Mouse (Mus musculus) small intestine, adult 2 months (tissue): Measurements from ENCODE around the gene Rhpn2. TPM values are rescaled to one million over a fixed set of nuclear protein-coding genes. Genes with fewer than 3 reads are reported as not detected.

Source experiments
- H3K27ac ChIP-seq: fragments of 200-500 bp; 2 replicates; pipeline ENCODE4 v1.5.1; 2012; ENCODE audit warnings: low read depth, low read length, control low read depth, inconsistent platforms; ENCODE audit not compliant: insufficient read depth
- H3K27me3 ChIP-seq: fragments of 200-500 bp; 2 replicates; pipeline ENCODE4 v1.6.1; 2012; ENCODE audit warnings: mild to moderate bottlenecking, moderate library complexity, low read length, inconsistent platforms; ENCODE audit not compliant: control insufficient read depth, insufficient read depth
- H3K36me3 ChIP-seq: fragments of 200-500 bp; 2 replicates; pipeline ENCODE4 v1.6.1; 2012; ENCODE audit warnings: mild to moderate bottlenecking, low read length, control low read depth, inconsistent platforms; ENCODE audit not compliant: control insufficient read depth, insufficient read depth
- H3K4me1 ChIP-seq: fragments of 200-500 bp; 2 replicates; pipeline ENCODE4 v1.6.1; 2012; ENCODE audit warnings: low read length, inconsistent platforms, mixed read lengths; ENCODE audit not compliant: control insufficient read depth, insufficient read depth, insufficient read length
- H3K4me3 ChIP-seq: fragments of 200-500 bp; 2 replicates; pipeline ENCODE4 v1.5.1; 2012; ENCODE audit warnings: low read depth, mild to moderate bottlenecking, control low read depth, inconsistent platforms, low read length, moderate library complexity
- CTCF ChIP-seq: fragments of 200-500 bp; IDR thresholded peaks from 2 replicates; pipeline ENCODE4 v1.5.1; 2012; ENCODE audit warnings: low read depth, mild to moderate bottlenecking, control low read depth, inconsistent platforms, low read length, moderate library complexity, mixed read lengths; ENCODE audit not compliant: insufficient replicate concordance, insufficient read length; ENCODE audit errors: extremely low read depth
- POLR2A ChIP-seq: fragments of 200-500 bp; IDR thresholded peaks from 2 replicates; pipeline ENCODE4 v1.6.1; 2012; ENCODE audit warnings: low read depth, mild to moderate bottlenecking, control low read depth, inconsistent platforms, low read length, moderate library complexity
- WGBS: fragments of 180-500 bp; shearing (Covaris S2); methylation state at CpG from one replicate; pipeline ENCODE4 v1.1.7; 2018; 5-methylcytosine and 5-hydroxymethylcytosine counted together
- polyA plus RNA-seq: library from polyadenylated mRNA; depleted of rRNA; stranded (reverse); fragments of >200 nt; gene quantifications from 2 replicates; pipeline ENCODE4 v1.2.3, GENCODE M21; 2012

Rhpn2 gene
- polyA plus RNA-seq, 1 experiment: 46.0 TPM

DNA sequence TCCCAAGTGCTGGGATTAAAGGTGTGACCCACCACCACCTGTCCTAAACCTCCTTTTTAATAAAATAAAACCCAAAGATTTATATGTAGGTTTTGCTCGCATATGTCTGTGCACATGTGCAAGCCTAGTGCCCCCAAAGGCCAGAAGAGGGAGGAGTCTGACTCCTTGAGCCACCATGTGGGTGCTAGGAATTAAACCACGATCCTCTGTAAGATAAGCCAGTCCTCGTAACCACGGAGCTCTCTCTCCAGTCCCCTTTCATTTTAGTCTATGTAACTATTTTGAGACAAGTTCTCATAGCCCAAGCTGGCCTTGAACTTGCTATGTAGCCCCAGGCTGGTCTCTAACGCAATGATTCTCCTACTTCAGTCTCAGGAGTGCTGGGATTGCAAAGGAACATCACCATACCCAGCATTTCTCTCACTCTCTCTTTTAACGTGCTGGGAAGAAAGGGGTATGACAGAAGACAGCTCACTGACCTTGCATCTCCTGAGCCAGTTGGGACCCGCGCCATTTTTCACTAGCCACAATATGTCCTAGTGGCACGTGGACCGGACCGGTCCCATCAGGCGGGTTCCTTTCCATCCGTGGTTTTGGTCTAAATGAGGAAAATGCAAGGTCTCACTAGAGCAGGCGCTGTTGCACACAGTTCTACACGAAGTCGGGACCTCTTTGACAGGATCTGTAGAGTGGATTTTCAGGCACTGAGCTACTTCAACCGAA lies 61.9 kb downstream of the Rhpn2 start:
- Histone ChIP-seq H3K27me3 (no peaks in the 10 kb centered on the region), H3K36me3 (peaks cover 23% of the 10 kb centered on the region), H3K4me3 (peak overlapping the region; percentile 83), H3K27ac (no peak overlapping the region), H3K4me1 (peaks cover 5% of the 10 kb centered on the region)
- no peak for TF ChIP-seq POLR2A
- TF ChIP-seq CTCF: no peak
- WGBS: 5% methylated on average over 17 of the region's 17 CpGs

DNA sequence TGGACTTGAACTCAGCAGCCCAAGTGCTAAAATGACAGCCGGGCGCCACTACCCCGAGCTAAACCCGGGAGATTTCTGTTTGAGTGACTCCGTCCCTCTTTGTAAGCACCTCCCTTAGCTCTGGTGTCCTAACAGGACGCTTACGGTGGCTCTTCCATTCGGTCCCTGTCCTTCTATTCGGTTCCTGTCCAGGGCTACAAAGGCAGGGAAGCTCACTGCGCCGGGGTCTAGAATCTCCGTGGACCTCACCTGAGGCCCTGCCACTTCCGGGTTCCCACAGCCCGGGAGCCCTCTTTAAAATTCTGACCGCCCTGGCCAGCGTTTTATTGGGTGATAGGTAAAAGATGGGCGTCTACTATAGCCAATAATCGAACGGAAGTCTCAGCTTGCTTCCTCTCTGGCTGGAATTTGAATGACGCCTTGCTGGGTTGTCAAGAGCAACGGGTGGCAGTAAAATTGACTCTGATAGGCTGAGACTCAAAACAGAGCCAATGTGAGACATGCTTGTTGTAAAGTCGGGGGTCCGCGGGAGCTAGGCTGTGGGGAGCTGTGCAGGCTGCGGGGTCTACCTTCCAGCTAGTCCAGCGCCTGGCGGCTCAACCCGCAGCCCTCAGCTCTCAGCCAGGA lies 62.7 kb downstream of the Rhpn2 start, which contains the start of the genes Faap24 and Cep89:
Gene Faap24, minus strand, starts transcription at position 295 of the 627 bp plus-strand sequence.
Gene Cep89, plus strand, starts transcription at position 494 of the 627 bp plus-strand sequence.
- peaks cover 19% of the 10 kb centered on the region for H3K36me3 ChIP-seq
- H3K4me1 ChIP-seq: peaks cover 5% of the 10 kb centered on the region
- peak within 1 kb of the TSS; percentile 91 for H3K4me3 ChIP-seq
- H3K27me3 ChIP-seq: no peaks in the 10 kb centered on the region
- no peak for TF ChIP-seq CTCF
- peak; percentile 50; the same call in 1 of the 2 replicates for TF ChIP-seq POLR2A
- peak within 1 kb of the TSS; percentile 18; the same call in 1 of the 2 replicates for H3K27ac ChIP-seq
- 1% methylated on average over 28 of the region's 28 CpGs for WGBS

DNA sequence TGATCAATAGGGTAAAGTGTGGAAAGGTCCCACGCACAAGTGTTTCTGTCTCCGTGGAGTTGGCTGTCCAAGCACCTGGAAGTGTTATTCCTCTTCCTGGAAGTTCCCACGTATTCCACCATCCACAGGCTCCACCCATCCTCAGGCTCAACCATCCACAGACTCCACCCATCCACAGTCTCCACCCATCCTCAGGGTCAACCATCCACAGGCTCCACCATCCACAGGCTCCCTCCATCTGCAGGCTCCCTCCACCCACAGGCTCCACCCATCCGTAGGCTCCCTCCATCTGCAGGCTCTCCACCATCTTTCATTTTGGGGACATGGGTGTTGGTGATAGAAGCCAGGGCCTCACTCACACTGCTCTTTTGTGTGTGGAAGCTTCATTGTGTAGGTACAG lies 67.2 kb downstream of the Rhpn2 start:
- WGBS: 92% methylated on average over 4 of the region's 4 CpGs
- Histone ChIP-seq H3K4me3 (no peak overlapping the region), H3K27me3 (no peaks in the 10 kb centered on the region), H3K27ac (no peak overlapping the region), H3K4me1 (peaks cover 5% of the 10 kb centered on the region), H3K36me3 (peaks cover 8% of the 10 kb centered on the region)
- no peak for TF ChIP-seq CTCF
- TF ChIP-seq POLR2A: no peak

DNA sequence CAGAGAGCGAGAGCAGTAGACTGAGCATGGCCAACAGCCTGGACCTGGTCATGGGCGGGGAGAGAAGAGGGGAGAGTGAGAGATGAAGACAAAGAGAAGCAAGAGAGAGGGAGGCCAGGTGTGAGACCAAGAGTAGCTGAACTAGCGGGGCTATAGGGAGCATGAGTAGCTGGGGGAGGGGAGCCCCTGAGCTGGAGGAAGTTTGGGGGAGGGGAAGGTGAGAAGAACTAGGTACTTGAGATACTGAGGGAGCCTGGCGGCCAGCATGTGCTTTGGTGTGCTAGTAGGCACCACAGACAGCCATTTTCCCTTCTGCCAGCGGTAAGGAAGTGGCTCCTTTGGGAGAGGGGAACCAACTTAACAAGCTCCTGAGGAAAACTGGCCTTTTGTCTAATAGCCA lies 81.3 kb downstream of the Rhpn2 start:
- Histone ChIP-seq H3K36me3 (peaks cover 6% of the 10 kb centered on the region), H3K4me1 (peaks cover 16% of the 10 kb centered on the region; the same call in 1 of the 2 replicates), H3K27me3 (no peaks in the 10 kb centered on the region), H3K27ac (peak overlapping the region; percentile 75; the same call in 1 of the 2 replicates), H3K4me3 (no peak overlapping the region)
- WGBS: 76% methylated on average over 5 of the region's 5 CpGs
- TF ChIP-seq POLR2A: no peak
- TF ChIP-seq CTCF: no peak

GRCm38 (mm10) chr7:35415801-35416653 lies 82.1 kb downstream of the Rhpn2 start:
- 23% methylated on average over 9 of the region's 9 CpGs for WGBS
- 0 out of 2 replicates have a peak overlapping the region, but pooled peaks have one; percentile 12 for H3K4me3 ChIP-seq
- no peaks in the 10 kb centered on the region for H3K27me3 ChIP-seq
- H3K27ac ChIP-seq: peak overlapping the region; percentile 75
- peaks cover 8% of the 10 kb centered on the region for H3K36me3 ChIP-seq
- TF ChIP-seq CTCF (no peak), POLR2A (no peak)
- H3K4me1 ChIP-seq: peaks cover 16% of the 10 kb centered on the region; the same call in 1 of the 2 replicates

- no peak overlapping the region for H3K4me3 ChIP-seq
Measured at GRCm38 (mm10) chr7:35416654-35416948, 82.6 kb downstream of the Rhpn2 start.

More at GRCm38 (mm10) chr7:35416654-35416948, 82.6 kb downstream of the Rhpn2 start:
- H3K4me1 ChIP-seq: peaks cover 16% of the 10 kb centered on the region; the same call in 1 of the 2 replicates
- TF ChIP-seq POLR2A (no peak), CTCF (no peak)
- peaks cover 6% of the 10 kb centered on the region for H3K36me3 ChIP-seq
- 35% methylated on average over 5 of the region's 5 CpGs for WGBS
- no peaks in the 10 kb centered on the region for H3K27me3 ChIP-seq
- peak overlapping the region; percentile 47; the same call in 1 of the 2 replicates for H3K27ac ChIP-seq
